Mouse (Mus musculus): ENCODE results near the gene Alpk1.
"Not testable (repeated sequence)": the region's sequence is repeated elsewhere in the genome, so short reads cannot be mapped to it uniquely, and the experiment has no call there.

The Alpk1 gene

DNA sequence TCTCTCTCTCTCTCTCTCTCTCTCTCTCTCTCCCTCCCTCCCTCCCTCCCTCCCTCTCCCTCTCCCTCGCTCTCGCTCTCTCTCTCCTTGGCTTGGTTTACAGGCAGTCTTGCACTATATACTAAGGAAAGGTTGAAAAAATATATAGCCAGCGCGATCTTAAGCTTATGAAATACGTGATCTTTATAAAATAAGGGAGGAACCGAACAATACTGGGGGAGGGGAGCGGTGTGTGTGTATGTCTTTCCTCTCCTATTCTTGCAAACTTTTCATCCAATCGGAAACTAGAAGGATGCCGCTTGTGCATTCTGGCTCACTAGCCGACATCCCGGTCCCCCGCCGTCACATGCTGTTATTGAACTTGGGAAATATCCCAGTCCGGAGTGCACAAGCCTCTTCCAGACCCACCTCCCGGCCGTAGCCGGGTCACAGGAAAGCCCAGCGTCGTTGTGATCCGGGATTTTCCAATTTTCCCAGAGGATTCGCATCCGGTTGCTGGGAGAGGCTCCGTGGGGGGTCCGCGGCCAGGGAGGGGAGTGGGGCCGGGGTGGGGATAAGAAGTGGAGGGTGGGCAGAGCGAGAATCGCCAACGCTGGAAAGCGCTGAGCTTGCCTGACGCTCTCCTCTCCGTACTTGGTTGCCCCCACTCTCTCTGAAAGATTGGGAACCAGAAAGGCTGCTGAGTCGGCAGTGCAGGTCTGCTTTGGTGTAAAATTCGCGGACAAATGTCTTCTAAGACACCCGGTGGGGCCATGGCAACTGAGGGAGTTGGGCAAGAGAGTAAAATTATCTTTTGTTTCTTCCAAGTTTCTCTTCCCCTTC, 10.1 kb upstream of the Alpk1 start:
- no peak for DNase-seq (ENCODE audit: low spot score in 2 of 2)

- peak in 1 of 2 experiments; percentile 18 for DNase-seq (ENCODE audit: low spot score in 2 of 2)
Measured at GRCm38 (mm10) chr3:127789500-127790191, 9.3 kb upstream of the Alpk1 start, which contains the start of gene Tifa. TSS of gene Tifa (plus strand) at chr3:127789805.

GRCm38 (mm10) chr3:127788919-127789318, 8.6 kb upstream of the Alpk1 start:
- no peak for DNase-seq (ENCODE audit: low spot score in 2 of 2)

DNA sequence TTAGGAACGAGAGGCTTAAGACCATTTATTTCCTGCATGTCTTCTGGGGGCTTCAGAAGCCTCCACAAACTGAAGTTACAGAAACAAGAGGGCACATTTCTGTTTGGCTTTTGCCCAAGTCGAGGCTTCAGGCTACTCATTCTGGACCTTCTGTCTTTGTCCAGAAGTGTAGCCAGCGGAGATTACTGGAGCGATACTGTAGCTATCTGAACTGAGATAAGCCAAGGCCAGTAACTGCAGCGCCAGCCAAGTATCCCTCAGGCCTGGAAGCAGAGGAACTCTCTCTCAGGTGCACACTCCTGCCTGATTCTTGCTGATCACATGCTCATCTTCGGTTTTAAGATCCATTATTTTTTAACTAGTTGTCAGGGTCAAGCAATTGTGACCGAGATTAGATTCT, 7.7 kb upstream of the Alpk1 start:
- DNase-seq (ENCODE audit: low spot score in 2 of 2), result no peak

DNA sequence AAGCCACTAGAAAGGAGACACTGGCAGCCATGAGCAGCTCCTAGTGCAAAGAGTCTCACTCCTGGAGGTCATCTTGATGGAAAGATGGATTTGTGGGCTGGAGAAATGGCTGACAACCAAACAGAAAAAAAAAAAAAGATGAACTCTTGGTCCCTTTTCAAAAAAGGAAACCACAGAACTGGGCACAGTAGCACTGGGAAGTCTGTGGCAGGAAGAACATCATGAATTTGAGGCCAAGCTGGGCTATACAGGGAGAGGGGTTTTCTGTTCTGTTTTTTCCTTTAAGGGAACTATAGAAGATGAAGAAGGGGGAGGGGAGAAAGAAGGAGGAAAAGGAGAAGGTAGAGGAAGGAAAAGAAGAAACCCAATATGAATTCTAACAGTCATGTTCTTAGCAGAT, 6.7 kb upstream of the Alpk1 start:
- DNase-seq (ENCODE audit: low spot score in 2 of 2), result no peak

DNA sequence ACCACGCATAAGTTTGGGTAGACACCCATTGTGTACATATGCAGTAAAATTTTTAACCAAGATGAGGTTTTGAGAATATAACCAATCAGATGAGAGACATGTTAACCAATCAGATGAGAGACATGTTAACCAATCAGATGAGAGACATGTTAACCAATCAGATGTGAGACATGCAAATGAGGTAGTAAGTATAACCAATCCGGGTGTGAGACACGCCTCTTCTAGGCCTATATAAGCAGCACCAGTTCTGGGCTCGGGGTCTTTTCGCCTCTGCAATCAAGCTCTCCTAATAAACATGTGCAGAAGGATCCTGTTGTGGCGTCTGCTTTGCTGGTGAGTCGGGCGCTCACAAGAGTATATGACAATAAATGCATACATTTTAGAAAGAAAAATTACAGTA, 3.4 kb upstream of the Alpk1 start:
- DNase-seq (ENCODE audit: low spot score in 2 of 2), result not testable (repeated sequence)

DNA sequence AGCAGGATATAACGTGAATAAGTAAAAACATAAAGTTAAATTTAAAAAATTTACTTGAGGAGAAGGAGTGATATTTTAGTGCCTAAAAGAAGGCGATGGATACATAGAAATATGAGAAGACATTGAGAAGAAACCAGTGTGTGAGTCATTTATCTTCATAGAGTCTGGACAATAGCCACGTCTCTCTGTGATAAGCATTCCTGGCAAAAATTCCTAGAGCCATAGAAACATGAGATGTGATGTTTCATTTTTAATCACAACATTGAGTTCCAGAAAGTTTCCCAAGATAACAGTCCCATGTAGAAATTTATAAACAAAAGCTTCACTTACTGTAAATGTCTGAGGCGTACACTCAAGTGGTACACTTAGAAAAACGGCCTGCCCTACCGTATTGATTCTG, 2.6 kb upstream of the Alpk1 start:
- DNase-seq (ENCODE audit: low spot score in 2 of 2), result no peak

- DNase-seq (ENCODE audit: low spot score in 2 of 2), result no peak
Measured at GRCm38 (mm10) chr3:127780921-127781320, 594 bp upstream of the Alpk1 start.

- no peak for DNase-seq (ENCODE audit: low spot score in 2 of 2)
Measured at GRCm38 (mm10) chr3:127769146-127769545, 11.2 kb downstream of the Alpk1 start.

DNA sequence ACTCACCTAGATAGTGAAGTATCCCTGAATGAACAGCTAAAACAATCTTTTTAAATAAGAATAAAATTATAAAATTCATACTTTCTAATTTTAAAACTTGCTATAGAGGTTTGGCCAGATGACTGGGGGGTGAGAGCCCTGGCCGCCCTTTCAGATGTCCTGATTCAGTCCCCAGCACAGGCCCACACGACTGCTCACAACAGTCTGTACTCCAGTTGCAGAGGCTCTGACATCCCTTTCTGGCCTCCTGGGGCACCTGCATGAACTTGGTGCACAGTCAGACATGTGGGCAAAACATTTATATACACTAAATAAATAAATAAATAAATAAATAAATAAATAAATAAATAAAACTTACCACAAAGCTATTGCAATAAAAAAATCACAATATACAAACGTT, 14.4 kb downstream of the Alpk1 start:
- no peak for DNase-seq (ENCODE audit: low spot score in 2 of 2)

GRCm38 (mm10) chr3:127764541-127764940, 15.8 kb downstream of the Alpk1 start:
- DNase-seq (ENCODE audit: low spot score in 2 of 2), result no peak

DNA sequence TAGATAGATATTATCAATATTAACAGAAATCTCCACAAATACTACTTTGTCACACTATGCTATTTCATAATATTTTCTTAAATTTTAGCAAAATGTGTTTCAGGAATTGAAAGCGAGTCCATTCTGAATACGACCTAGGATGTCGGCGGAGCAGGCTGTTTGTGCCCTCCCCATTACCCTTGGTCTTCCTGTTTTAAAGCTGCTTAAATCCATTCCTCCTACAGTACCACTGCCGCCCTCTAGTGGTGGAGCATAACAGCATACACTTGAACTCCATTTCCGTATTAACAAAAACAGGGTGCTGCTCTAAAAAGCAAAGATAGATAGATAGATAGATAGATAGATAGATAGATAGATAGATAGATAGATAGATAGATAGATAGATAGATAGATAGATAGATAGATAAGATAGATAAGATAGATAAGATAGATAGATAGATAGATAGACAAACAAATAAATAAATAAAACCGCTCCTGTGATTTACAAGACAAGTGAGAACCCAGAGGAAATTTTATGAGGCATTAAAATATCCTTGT, 17.2 kb downstream of the Alpk1 start:
- DNase-seq (ENCODE audit: low spot score in 2 of 2), result peak; percentile 18 to 23

GRCm38 (mm10) chr3:127762403-127762802, 17.9 kb downstream of the Alpk1 start:
- DNase-seq (ENCODE audit: low spot score in 2 of 2), result no peak

DNA sequence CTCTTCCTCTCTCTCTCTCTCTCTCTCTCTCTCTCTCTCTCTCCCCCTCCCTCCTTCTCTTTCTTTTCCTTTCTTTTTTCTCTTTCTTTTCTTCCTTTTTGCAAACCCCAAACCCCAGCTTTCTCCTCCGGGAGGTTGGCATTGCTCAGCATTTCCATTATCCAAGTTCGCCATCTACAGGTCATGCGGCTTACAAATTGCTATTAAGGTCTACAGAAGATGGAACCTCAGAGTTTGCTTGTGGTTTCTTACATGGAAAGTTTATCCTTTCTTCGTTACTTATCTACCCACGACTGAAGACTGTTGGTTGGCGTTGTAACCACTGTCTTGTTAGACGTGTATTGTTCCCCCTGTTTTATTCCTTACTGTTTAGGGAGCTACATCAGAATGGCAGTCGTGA, 21.1 kb downstream of the Alpk1 start:
- DNase-seq (ENCODE audit: low spot score in 2 of 2), result peak in 1 of 2 experiments; percentile 16

DNA sequence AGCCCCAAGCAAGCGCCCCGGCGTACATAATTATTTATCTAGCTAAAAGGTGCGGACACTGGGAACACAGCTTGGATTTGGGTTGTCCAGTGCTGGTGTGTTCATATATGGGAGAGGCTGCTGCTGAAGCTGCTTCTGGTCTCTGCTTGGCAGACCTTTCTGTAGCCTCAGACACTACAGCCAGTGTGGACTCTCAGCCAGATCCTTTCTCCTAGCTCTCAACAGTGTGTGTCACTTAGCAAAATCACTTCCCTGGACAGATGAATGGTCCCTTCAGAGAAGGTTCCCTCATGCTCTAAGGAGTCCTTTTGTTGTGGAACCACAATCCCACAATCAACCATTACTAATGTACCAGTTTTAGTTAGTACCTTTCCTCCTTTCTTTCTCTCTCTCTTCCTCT, 21.5 kb downstream of the Alpk1 start:
- DNase-seq (ENCODE audit: low spot score in 2 of 2), result no peak

DNA sequence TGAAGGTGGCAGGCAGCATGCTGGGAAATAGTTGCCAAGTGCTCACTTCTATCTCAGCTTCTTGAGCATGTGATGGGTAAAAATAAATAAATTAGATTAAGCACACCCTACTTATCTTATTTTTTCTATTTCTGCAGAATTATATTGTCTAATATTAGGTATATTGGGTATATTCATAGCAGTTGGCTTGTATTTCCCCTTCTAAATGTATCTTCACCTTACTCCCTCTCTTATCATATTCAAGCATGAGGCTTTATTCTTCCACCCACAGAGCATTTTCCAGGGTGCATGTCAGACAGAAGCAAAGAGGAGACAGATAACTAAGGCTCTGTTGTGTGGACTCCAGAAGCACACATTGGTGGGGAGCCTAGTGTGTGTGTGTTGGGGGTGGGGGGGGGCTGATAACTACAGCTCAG, 22.4 kb downstream of the Alpk1 start:
- DNase-seq (ENCODE audit: low spot score in 2 of 2), result no peak

GRCm38 (mm10) chr3:127756458-127756857, 23.9 kb downstream of the Alpk1 start:
- DNase-seq (ENCODE audit: low spot score in 2 of 2), result no peak

DNA sequence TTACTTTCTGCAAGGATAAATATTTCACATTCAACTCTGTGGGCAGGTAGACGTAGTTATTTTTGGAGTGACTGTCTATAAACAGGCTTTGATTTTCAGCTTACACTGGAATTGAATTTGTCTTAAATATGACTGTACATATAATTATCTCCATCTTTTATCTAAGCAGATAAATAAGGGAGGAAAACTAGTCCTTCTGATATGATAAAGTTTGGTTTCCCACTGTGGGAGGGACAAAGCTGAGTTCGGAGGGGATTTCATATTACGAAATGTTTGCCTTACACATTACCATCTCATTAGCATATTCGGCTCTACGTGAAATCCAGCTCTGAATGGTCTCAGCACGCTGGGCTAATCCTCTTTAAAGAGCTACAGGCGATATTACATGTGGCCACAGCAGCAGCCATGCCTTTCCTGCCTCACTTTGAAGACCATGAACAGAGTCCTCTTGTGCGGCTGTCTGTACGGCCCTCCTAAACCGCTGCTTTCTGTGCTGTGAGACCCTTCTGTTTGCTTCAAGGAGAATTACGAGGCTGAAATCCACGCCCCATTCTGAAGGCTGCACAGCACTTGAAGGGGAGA, 30.3 kb downstream of the Alpk1 start:
- DNase-seq (ENCODE audit: low spot score in 2 of 2), result no peak

GRCm38 (mm10) chr3:127749266-127749665, 31.1 kb downstream of the Alpk1 start:
- no peak for DNase-seq (ENCODE audit: low spot score in 2 of 2)

DNA sequence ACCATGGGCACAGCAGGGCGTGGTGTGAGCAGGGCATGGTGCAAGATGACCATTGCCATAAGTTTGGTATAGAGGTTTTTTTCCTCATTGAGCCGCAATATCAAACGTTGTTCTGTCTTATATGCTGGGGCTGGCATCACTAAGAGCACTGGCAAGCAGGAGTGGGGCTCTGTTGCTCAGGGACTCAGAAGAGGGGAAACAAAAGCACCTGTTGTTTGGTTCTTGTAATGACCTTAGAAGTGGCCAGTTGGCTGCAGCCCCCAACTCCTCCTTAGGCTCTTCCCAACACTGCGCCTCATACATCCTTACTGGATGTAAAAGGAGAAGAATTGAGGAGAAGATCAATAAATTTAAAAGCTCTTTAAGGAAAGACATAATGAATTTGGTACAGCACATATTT, 31.7 kb downstream of the Alpk1 start:
- no peak for DNase-seq (ENCODE audit: low spot score in 2 of 2)

GRCm38 (mm10) chr3:127745911-127746640, 34.3 kb downstream of the Alpk1 start:
- no peak for DNase-seq (ENCODE audit: low spot score in 2 of 2)

GRCm38 (mm10) chr3:127745504-127745903, 34.8 kb downstream of the Alpk1 start:
- DNase-seq (ENCODE audit: low spot score in 2 of 2), result no peak
